24 mouse cellular contexts compared by ENCODE assay signal in the genomic region with DNA sequence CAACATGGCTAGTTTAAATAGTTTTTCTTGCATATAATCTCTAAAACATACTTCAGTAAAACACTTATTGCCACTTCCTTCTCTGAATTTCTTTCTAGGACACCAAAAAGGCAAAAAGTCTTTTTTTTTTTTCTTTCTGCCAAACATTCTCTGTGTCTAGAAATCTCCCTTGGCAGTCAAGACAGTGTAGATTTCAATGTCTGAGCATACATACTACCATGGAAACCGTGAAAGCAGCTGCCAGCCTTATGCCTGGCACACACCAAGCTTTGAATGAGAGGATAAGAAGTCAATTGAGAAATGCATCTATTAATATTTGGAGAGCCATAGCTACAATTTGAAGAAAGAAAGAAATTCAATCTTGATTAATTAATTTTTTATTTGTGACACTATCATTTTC.
A peak's percentile ranks its signal among the peaks of the same experiment; 100 is the strongest.
DNase-seq lines count a peak whose midpoint lies in the region; ATAC-seq lines count a peak whose summit lies in the region.
"Had no signal": no experiment of that assay in that cellular context is flagged by ENCODE, and none has a peak within 500 bp of the region (broad histone marks: within the 10 kb centered on the region; RNA-seq: fewer than 3 reads in every experiment).

No protein-coding gene starts in this region.

- H3K4me2 ChIP-seq in embryonic facial prominence, embryonic 14.5 days (ENCODE audit: low read depth, low read length): no peak overlapping the region
- H3K4me2 ChIP-seq in hindbrain, embryonic 14.5 days (replicated peaks): no peak overlapping the region
- H3K4me2 ChIP-seq in midbrain, embryonic 14.5 days (ENCODE audit: low read length): no peak overlapping the region
- H3K4me2 ChIP-seq: embryonic facial prominence, embryonic 13.5 days; heart, embryonic 13.5 days; hindbrain, embryonic 13.5 days; stomach, embryonic 15.5 days had no signal

- DNase-seq in embryonic facial prominence, embryonic 14.5 days (ENCODE audit: low spot score): peak; percentile 29
- no peak for DNase-seq in embryonic facial prominence, embryonic 10.5 days (ENCODE audit: low spot score)
- DNase-seq in hindbrain, embryonic 14.5 days (ENCODE audit: low spot score): peak; percentile 26
- no peak for DNase-seq in hindbrain, embryonic 10.5 days (ENCODE audit: low spot score)
- peak; percentile 24 for DNase-seq in midbrain, embryonic 14.5 days
- no peak for DNase-seq in midbrain, embryonic 10.5 days (ENCODE audit: low spot score)
- peak; percentile 46 for DNase-seq in brain, adult 2 months (ENCODE audit: low read depth, low spot score)
- DNase-seq in thymus, postnatal 25 days: no peak
- DNase-seq: adrenal gland, postnatal 36 days; cerebellum, adult 18-20 months; cerebellum, postnatal 14 days; gastrocnemius, postnatal 25 days; heart, adult 2 months; heart, postnatal 14 days; kidney, adult 8-10 months; kidney, postnatal 14 days; thymus, adult 18-20 months; thymus, postnatal 4 days had no signal

- H3K4me3 ChIP-seq in embryonic facial prominence, embryonic 14.5 days (ENCODE audit: low read depth, low read length): no peak overlapping the region
- no peak overlapping the region for H3K4me3 ChIP-seq in embryonic facial prominence, embryonic 10.5 days
- H3K4me3 ChIP-seq in hindbrain, embryonic 14.5 days (replicated peaks; ENCODE audit: low read length): no peak overlapping the region
- no peak overlapping the region for H3K4me3 ChIP-seq in hindbrain, embryonic 10.5 days
- H3K4me3 ChIP-seq in midbrain, embryonic 14.5 days (replicated peaks; ENCODE audit: low read depth, low read length): no peak overlapping the region
- H3K4me3 ChIP-seq in midbrain, embryonic 10.5 days: no peak overlapping the region
- H3K4me3 ChIP-seq: embryonic facial prominence, embryonic 13.5 days; heart, adult 2 months; heart, embryonic 13.5 days; hindbrain, embryonic 13.5 days; left cerebral cortex, adult 2 months; stomach, embryonic 15.5 days had no signal

- no peaks in the 10 kb centered on the region for H3K4me1 ChIP-seq in embryonic facial prominence, embryonic 14.5 days (ENCODE audit: control insufficient read depth, insufficient read depth, low read length)
- no peaks in the 10 kb centered on the region for H3K4me1 ChIP-seq in embryonic facial prominence, embryonic 10.5 days
- H3K4me1 ChIP-seq in hindbrain, embryonic 14.5 days (replicated peaks; ENCODE audit: control insufficient read depth, insufficient read depth, low read length): no peaks in the 10 kb centered on the region
- no peaks in the 10 kb centered on the region for H3K4me1 ChIP-seq in hindbrain, embryonic 10.5 days (replicated peaks)
- H3K4me1 ChIP-seq in midbrain, embryonic 14.5 days (ENCODE audit: control insufficient read depth, insufficient read depth, low read length): no peaks in the 10 kb centered on the region
- H3K4me1 ChIP-seq in midbrain, embryonic 10.5 days: no peaks in the 10 kb centered on the region
- H3K4me1 ChIP-seq: embryonic facial prominence, embryonic 13.5 days; heart, embryonic 13.5 days; hindbrain, embryonic 13.5 days; stomach, embryonic 15.5 days had no signal

- H3K9me3 ChIP-seq in embryonic facial prominence, embryonic 14.5 days (ENCODE audit: control insufficient read depth, low read length): no peaks in the 10 kb centered on the region
- no peaks in the 10 kb centered on the region for H3K9me3 ChIP-seq in embryonic facial prominence, embryonic 10.5 days
- H3K9me3 ChIP-seq in hindbrain, embryonic 14.5 days (ENCODE audit: control insufficient read depth, low read length): no peaks in the 10 kb centered on the region
- no peaks in the 10 kb centered on the region for H3K9me3 ChIP-seq in hindbrain, embryonic 10.5 days
- no peaks in the 10 kb centered on the region for H3K9me3 ChIP-seq in midbrain, embryonic 14.5 days (ENCODE audit: control insufficient read depth, low read length)
- H3K9me3 ChIP-seq in midbrain, embryonic 10.5 days (replicated peaks): no peaks in the 10 kb centered on the region
- H3K9me3 ChIP-seq: embryonic facial prominence, embryonic 13.5 days; heart, embryonic 13.5 days; hindbrain, embryonic 13.5 days; stomach, embryonic 15.5 days had no signal

- no peak overlapping the region for H3K27ac ChIP-seq in embryonic facial prominence, embryonic 14.5 days (replicated peaks; ENCODE audit: low read depth, low read length)
- H3K27ac ChIP-seq in embryonic facial prominence, embryonic 10.5 days (replicated peaks): no peak overlapping the region
- no peak overlapping the region for H3K27ac ChIP-seq in hindbrain, embryonic 14.5 days
- no peak overlapping the region for H3K27ac ChIP-seq in hindbrain, embryonic 10.5 days
- no peak overlapping the region for H3K27ac ChIP-seq in midbrain, embryonic 14.5 days (replicated peaks; ENCODE audit: low read depth, low read length)
- H3K27ac ChIP-seq in midbrain, embryonic 10.5 days (replicated peaks): no peak overlapping the region
- H3K27ac ChIP-seq: embryonic facial prominence, embryonic 13.5 days; heart, adult 2 months; heart, embryonic 13.5 days; hindbrain, embryonic 13.5 days; left cerebral cortex, adult 2 months; macrophage; stomach, embryonic 15.5 days had no signal

- no peak for ATAC-seq in embryonic facial prominence, embryonic 14.5 days (ENCODE audit: low read depth)
- ATAC-seq in hindbrain, embryonic 14.5 days (ENCODE audit: low FRiP score): no peak
- no peak for ATAC-seq in midbrain, embryonic 14.5 days (ENCODE audit: low FRiP score, low TSS enrichment)

- WGBS in embryonic facial prominence, embryonic 14.5 days: 55% methylated on average over 1 of the region's 1 CpGs
- WGBS in embryonic facial prominence, embryonic 10.5 days: 76% methylated on average over 1 of the region's 1 CpGs
- 72% methylated on average over 1 of the region's 1 CpGs for WGBS in hindbrain, embryonic 14.5 days
- 77% methylated on average over 1 of the region's 1 CpGs for WGBS in hindbrain, embryonic 10.5 days
- WGBS in midbrain, embryonic 14.5 days: 66% methylated on average over 1 of the region's 1 CpGs
- 82% methylated on average over 1 of the region's 1 CpGs for WGBS in midbrain, embryonic 10.5 days

- no peak overlapping the region for H3K9ac ChIP-seq in embryonic facial prominence, embryonic 14.5 days (ENCODE audit: low read depth, low read length)
- H3K9ac ChIP-seq in hindbrain, embryonic 14.5 days: no peak overlapping the region
- no peak overlapping the region for H3K9ac ChIP-seq in midbrain, embryonic 14.5 days (replicated peaks; ENCODE audit: low read length)
- H3K9ac ChIP-seq: embryonic facial prominence, embryonic 13.5 days; heart, embryonic 13.5 days; hindbrain, embryonic 13.5 days; stomach, embryonic 15.5 days had no signal

- no peaks in the 10 kb centered on the region for H3K36me3 ChIP-seq in embryonic facial prominence, embryonic 14.5 days (ENCODE audit: control insufficient read depth, insufficient read depth, low read length)
- H3K36me3 ChIP-seq in embryonic facial prominence, embryonic 10.5 days (replicated peaks): no peaks in the 10 kb centered on the region
- no peaks in the 10 kb centered on the region for H3K36me3 ChIP-seq in hindbrain, embryonic 14.5 days (replicated peaks; ENCODE audit: control insufficient read depth, insufficient read depth)
- no peaks in the 10 kb centered on the region for H3K36me3 ChIP-seq in hindbrain, embryonic 10.5 days
- no peaks in the 10 kb centered on the region for H3K36me3 ChIP-seq in midbrain, embryonic 14.5 days (ENCODE audit: control insufficient read depth, insufficient read depth, low read length)
- no peaks in the 10 kb centered on the region for H3K36me3 ChIP-seq in midbrain, embryonic 10.5 days
- H3K36me3 ChIP-seq: embryonic facial prominence, embryonic 13.5 days; heart, embryonic 13.5 days; hindbrain, embryonic 13.5 days; stomach, embryonic 15.5 days had no signal

- no peaks in the 10 kb centered on the region for H3K27me3 ChIP-seq in embryonic facial prominence, embryonic 14.5 days (replicated peaks; ENCODE audit: control insufficient read depth, insufficient read depth, low read length)
- no peaks in the 10 kb centered on the region for H3K27me3 ChIP-seq in embryonic facial prominence, embryonic 10.5 days (replicated peaks; ENCODE audit: low read depth, poor library complexity, severe bottlenecking)
- H3K27me3 ChIP-seq in hindbrain, embryonic 14.5 days (ENCODE audit: control insufficient read depth, insufficient read depth, low read length): no peaks in the 10 kb centered on the region
- no peaks in the 10 kb centered on the region for H3K27me3 ChIP-seq in hindbrain, embryonic 10.5 days (ENCODE audit: insufficient read depth, poor library complexity, severe bottlenecking)
- H3K27me3 ChIP-seq in midbrain, embryonic 14.5 days (ENCODE audit: control insufficient read depth, insufficient read depth, low read length): no peaks in the 10 kb centered on the region
- H3K27me3 ChIP-seq in midbrain, embryonic 10.5 days (ENCODE audit: low read depth, poor library complexity, severe bottlenecking): no peaks in the 10 kb centered on the region
- H3K27me3 ChIP-seq: embryonic facial prominence, embryonic 13.5 days; heart, embryonic 13.5 days; hindbrain, embryonic 13.5 days; stomach, embryonic 15.5 days had no signal

Comparison
In these comparisons a context has a peak if more than half of its experiments do, and no peak if none do; other contexts are left out.
1. DNase-seq: peak in embryonic facial prominence, embryonic 14.5 days (single experiment), hindbrain, embryonic 14.5 days (single experiment), midbrain, embryonic 14.5 days (single experiment) and brain, adult 2 months (single experiment); none in embryonic facial prominence, embryonic 10.5 days (single experiment), hindbrain, embryonic 10.5 days (single experiment), midbrain, embryonic 10.5 days (single experiment) and thymus, postnatal 25 days (single experiment).